Mouse (Mus musculus): ENCODE results near the gene Tmem53. TPM values are rescaled to one million over a fixed set of nuclear protein-coding genes. Genes with fewer than 3 reads are reported as not detected.
"Not testable (repeated sequence)": the region's sequence is repeated elsewhere in the genome, so short reads cannot be mapped to it uniquely, and the experiment has no call there.

The Tmem53 gene
- polyA plus RNA-seq, 1 experiment from 2014 or later: 38.0 TPM

- Histone ChIP-seq H3K36me3 (ENCODE audit: control insufficient read depth, insufficient read depth, low read length) (no peaks in the 10 kb centered on the region), H3K9me3 (ENCODE audit: control insufficient read depth, low read length) (no peaks in the 10 kb centered on the region), H3K9ac (ENCODE audit: low read length) (peak overlapping the region; percentile 79), H3K4me2 (ENCODE audit: low read length) (peak overlapping the region; percentile 75), H3K27ac (replicated peaks in 1 of 2; ENCODE audit: control insufficient read depth in 1 of 2, insufficient read depth in 1 of 2, low read depth in 2 of 2, low read length in 2 of 2) (peak overlapping the region; percentile 35 to 89), H3K4me1 (ENCODE audit: control insufficient read depth in 2 of 2, insufficient read depth in 2 of 2, low read length in 2 of 2) (peaks cover 26 to 30% of the 10 kb centered on the region in 2 experiments), H3K4me3 (ENCODE audit: control insufficient read depth in 1 of 2, insufficient read depth in 1 of 2, low read depth in 1 of 2, low read length in 2 of 2) (peak overlapping the region in 1 of 2 experiments; percentile 70; a peak in 1 of 4 replicates), H3K27me3 (ENCODE audit: control insufficient read depth, insufficient read depth, low read length) (no peaks in the 10 kb centered on the region)
- WGBS: 85% methylated on average over 5 of the region's 5 CpGs
- no peak for ATAC-seq (ENCODE audit: insufficient number of reproducible peaks, insufficient read depth, low FRiP score, low read depth)
Observed at GRCm38 (mm10) chr4:117252755-117253154, 1.0 kb downstream of the Tmem53 start.

DNA sequence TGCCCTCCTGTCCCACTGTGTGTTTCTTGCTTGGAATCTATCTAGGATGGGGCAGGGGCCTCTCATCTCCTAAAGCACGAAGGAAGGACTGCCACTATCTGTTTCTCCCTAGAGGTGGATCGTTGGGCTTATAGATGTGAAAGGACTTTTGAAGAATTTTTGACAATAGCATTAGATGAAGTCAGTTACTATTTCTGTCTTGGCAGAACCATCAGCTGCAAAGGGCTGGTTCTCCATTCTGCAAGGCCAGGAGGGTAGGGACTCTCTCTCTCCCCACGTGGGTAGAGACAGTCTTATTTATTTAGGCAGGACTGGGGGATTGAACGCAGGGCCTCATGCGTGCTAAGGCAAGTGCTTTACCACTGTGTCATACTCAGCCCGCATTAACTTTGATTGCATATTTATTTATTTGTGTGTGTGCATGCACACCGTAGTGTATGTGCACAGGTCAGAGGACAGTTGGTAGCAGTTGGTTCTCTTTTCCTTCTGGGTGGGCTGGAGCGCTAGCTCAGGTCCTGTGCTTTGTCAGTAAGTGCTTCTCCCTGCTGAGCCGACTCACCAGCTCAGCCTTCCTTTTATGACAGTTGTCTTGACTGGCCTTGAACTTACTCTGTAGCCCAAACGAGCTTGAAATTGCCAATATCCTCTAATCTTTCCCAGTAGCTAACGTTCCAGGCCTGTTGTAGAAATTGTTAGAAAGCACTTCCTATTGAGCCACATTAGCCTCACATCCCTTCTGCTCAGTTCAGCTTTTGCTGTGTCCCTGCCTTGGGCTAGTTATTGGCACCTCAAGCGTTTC, 1.7 kb downstream of the Tmem53 start:
- Histone ChIP-seq H3K27ac (replicated peaks in 1 of 2; ENCODE audit: control insufficient read depth in 1 of 2, insufficient read depth in 1 of 2, low read depth in 2 of 2, low read length in 2 of 2) (peak overlapping the region; percentile 60 to 89), H3K9me3 (ENCODE audit: control insufficient read depth, low read length) (no peaks in the 10 kb centered on the region), H3K36me3 (ENCODE audit: control insufficient read depth, insufficient read depth, low read length) (no peaks in the 10 kb centered on the region), H3K4me1 (ENCODE audit: control insufficient read depth in 2 of 2, insufficient read depth in 2 of 2, low read length in 2 of 2) (peaks cover 26 to 30% of the 10 kb centered on the region in 2 experiments), H3K4me2 (ENCODE audit: low read length) (peak overlapping the region; percentile 75), H3K9ac (ENCODE audit: low read length) (peak overlapping the region; percentile 79), H3K4me3 (ENCODE audit: control insufficient read depth in 1 of 2, insufficient read depth in 1 of 2, low read depth in 1 of 2, low read length in 2 of 2) (no peak overlapping the region), H3K27me3 (ENCODE audit: control insufficient read depth, insufficient read depth, low read length) (no peaks in the 10 kb centered on the region)
- ATAC-seq (ENCODE audit: insufficient number of reproducible peaks, insufficient read depth, low FRiP score, low read depth): no peak
- 46% methylated on average over 12 of the region's 12 CpGs for WGBS

GRCm38 (mm10) chr4:117254017-117254627, 2.4 kb downstream of the Tmem53 start:
- Histone ChIP-seq H3K36me3 (ENCODE audit: control insufficient read depth, insufficient read depth, low read length) (0 out of 2 replicates have a peak, but pooled peaks cover 6% of the 10 kb centered on the region), H3K27ac (replicated peaks in 1 of 2; ENCODE audit: control insufficient read depth in 1 of 2, insufficient read depth in 1 of 2, low read depth in 2 of 2, low read length in 2 of 2) (peak overlapping the region in 1 of 2 experiments; percentile 42; a peak in 2 of 4 replicates), H3K4me2 (ENCODE audit: low read length) (peak overlapping the region; percentile 75; the same call in 1 of the 2 replicates), H3K9me3 (ENCODE audit: control insufficient read depth, low read length) (no peaks in the 10 kb centered on the region), H3K4me1 (ENCODE audit: control insufficient read depth in 2 of 2, insufficient read depth in 2 of 2, low read length in 2 of 2) (peaks cover 26 to 30% of the 10 kb centered on the region in 2 experiments), H3K4me3 (ENCODE audit: control insufficient read depth in 1 of 2, insufficient read depth in 1 of 2, low read depth in 1 of 2, low read length in 2 of 2) (no peak overlapping the region), H3K9ac (ENCODE audit: low read length) (peak overlapping the region; percentile 42; the same call in 1 of the 2 replicates), H3K27me3 (ENCODE audit: control insufficient read depth, insufficient read depth, low read length) (no peaks in the 10 kb centered on the region)
- WGBS: 66% methylated on average over 5 of the region's 5 CpGs
- no peak for ATAC-seq (ENCODE audit: insufficient number of reproducible peaks, insufficient read depth, low FRiP score, low read depth)

- ATAC-seq (ENCODE audit: insufficient number of reproducible peaks, insufficient read depth, low FRiP score, low read depth): no peak
Observed at GRCm38 (mm10) chr4:117254672-117255071, 2.9 kb downstream of the Tmem53 start.

GRCm38 (mm10) chr4:117259909-117260308, 8.2 kb downstream of the Tmem53 start:
- H3K9ac ChIP-seq (ENCODE audit: low read length); H3K4me2 ChIP-seq (ENCODE audit: low read length); H3K4me3 ChIP-seq (ENCODE audit: control insufficient read depth in 1 of 2, insufficient read depth in 1 of 2, low read depth in 1 of 2, low read length in 2 of 2); H3K27me3 ChIP-seq (ENCODE audit: control insufficient read depth, insufficient read depth, low read length); ATAC-seq (ENCODE audit: insufficient number of reproducible peaks, insufficient read depth, low FRiP score, low read depth); H3K36me3 ChIP-seq (ENCODE audit: control insufficient read depth, insufficient read depth, low read length); H3K27ac ChIP-seq (replicated peaks in 1 of 2; ENCODE audit: control insufficient read depth in 1 of 2, insufficient read depth in 1 of 2, low read depth in 2 of 2, low read length in 2 of 2); H3K9me3 ChIP-seq (ENCODE audit: control insufficient read depth, low read length): not testable (repeated sequence)
- peaks cover 3 to 10% of the 10 kb centered on the region in 2 experiments; a peak in 3 of 4 replicates for H3K4me1 ChIP-seq (ENCODE audit: control insufficient read depth in 2 of 2, insufficient read depth in 2 of 2, low read length in 2 of 2)
- WGBS: 67% methylated on average over 6 of the region's 6 CpGs

More at GRCm38 (mm10) chr4:117254672-117255071, 2.9 kb downstream of the Tmem53 start:
- H3K27me3 ChIP-seq (ENCODE audit: control insufficient read depth, insufficient read depth, low read length): no peaks in the 10 kb centered on the region
- H3K9ac ChIP-seq (ENCODE audit: low read length): no peak overlapping the region
- no peak overlapping the region for H3K4me2 ChIP-seq (ENCODE audit: low read length)
- no peaks in the 10 kb centered on the region for H3K9me3 ChIP-seq (ENCODE audit: control insufficient read depth, low read length)
- no peak overlapping the region for H3K27ac ChIP-seq (replicated peaks in 1 of 2; ENCODE audit: control insufficient read depth in 1 of 2, insufficient read depth in 1 of 2, low read depth in 2 of 2, low read length in 2 of 2)
- H3K36me3 ChIP-seq (ENCODE audit: control insufficient read depth, insufficient read depth, low read length): 0 out of 2 replicates have a peak, but pooled peaks cover 6% of the 10 kb centered on the region
- peaks cover 26 to 30% of the 10 kb centered on the region in 2 experiments for H3K4me1 ChIP-seq (ENCODE audit: control insufficient read depth in 2 of 2, insufficient read depth in 2 of 2, low read length in 2 of 2)
- 62% methylated on average over 6 of the region's 6 CpGs for WGBS
- no peak overlapping the region for H3K4me3 ChIP-seq (ENCODE audit: control insufficient read depth in 1 of 2, insufficient read depth in 1 of 2, low read depth in 1 of 2, low read length in 2 of 2)

DNA sequence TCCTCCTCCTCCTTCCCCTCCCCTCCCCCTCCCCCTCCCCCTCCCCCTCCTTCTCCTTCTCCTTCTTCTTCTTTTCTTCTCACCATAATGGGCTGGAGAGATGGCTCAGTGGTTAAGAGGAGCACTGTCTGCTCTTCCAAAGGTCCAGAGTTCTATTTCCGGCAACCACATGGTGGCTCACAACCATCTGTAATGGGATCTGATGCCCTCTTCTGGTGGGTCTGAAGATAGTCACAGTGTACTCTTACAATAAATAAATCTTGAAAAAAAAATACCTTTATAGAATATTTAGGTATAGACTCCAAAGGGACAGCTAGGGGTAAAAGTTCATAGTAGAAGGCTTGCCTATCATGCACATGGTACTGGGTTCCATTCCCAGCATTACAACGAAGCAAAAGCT, 9.5 kb downstream of the Tmem53 start:
- ATAC-seq (ENCODE audit: insufficient number of reproducible peaks, insufficient read depth, low FRiP score, low read depth): no peak
- 76% methylated on average over 2 of the region's 2 CpGs for WGBS

DNA sequence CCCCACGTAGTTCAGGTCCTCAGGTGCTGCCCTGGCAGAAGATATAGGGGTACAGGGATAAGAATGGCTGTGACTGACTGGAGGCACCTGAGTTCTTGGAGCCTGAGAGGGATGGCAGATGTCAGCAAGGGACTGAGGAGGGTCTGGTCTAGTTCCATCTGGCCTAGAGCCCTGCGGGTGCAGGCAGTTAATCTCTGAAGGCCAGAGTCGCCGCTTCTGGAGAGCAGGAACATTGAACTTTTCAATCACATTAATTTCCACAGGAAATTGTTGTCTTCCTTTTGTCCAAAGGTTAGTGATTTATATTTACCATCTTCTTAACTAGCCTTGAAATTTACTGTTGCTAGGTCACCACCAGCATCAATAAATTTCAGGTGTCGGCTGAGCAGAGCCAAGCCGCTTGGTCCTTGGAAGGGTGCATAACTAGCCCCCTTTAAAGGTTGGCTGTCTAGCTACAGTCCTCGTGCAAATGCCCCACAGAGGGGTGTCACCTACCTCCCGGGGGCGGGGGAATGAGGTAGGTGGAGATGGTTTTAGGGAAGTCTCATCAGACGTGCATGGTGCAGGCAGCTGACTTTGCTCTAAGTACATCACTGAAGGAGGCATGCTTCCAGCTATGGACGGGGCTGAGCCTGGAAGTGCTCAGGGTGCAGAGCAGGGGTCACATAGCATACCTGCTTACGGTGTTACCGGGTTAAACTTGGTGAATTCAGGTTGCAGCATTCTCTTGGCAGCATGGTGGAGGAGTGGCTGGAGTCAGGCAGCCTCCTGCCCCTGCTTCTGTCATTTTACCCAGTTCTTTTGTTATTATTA, 10.6 kb downstream of the Tmem53 start:
- Histone ChIP-seq H3K4me2 (ENCODE audit: low read length) (no peak overlapping the region), H3K9ac (ENCODE audit: low read length) (no peak overlapping the region), H3K4me3 (ENCODE audit: control insufficient read depth in 1 of 2, insufficient read depth in 1 of 2, low read depth in 1 of 2, low read length in 2 of 2) (no peak overlapping the region), H3K27ac (replicated peaks in 1 of 2; ENCODE audit: control insufficient read depth in 1 of 2, insufficient read depth in 1 of 2, low read depth in 2 of 2, low read length in 2 of 2) (no peak overlapping the region), H3K4me1 (ENCODE audit: control insufficient read depth in 2 of 2, insufficient read depth in 2 of 2, low read length in 2 of 2) (no peaks in the 10 kb centered on the region), H3K27me3 (ENCODE audit: control insufficient read depth, insufficient read depth, low read length) (no peaks in the 10 kb centered on the region), H3K36me3 (ENCODE audit: control insufficient read depth, insufficient read depth, low read length) (0 out of 2 replicates have a peak, but pooled peaks cover 6% of the 10 kb centered on the region), H3K9me3 (ENCODE audit: control insufficient read depth, low read length) (no peaks in the 10 kb centered on the region)
- 66% methylated on average over 13 of the region's 13 CpGs for WGBS
- ATAC-seq (ENCODE audit: insufficient number of reproducible peaks, insufficient read depth, low FRiP score, low read depth): no peak

More for the DNA sequence above, 9.5 kb downstream of the Tmem53 start:
- Histone ChIP-seq H3K27me3 (ENCODE audit: control insufficient read depth, insufficient read depth, low read length) (no peaks in the 10 kb centered on the region), H3K4me3 (ENCODE audit: control insufficient read depth in 1 of 2, insufficient read depth in 1 of 2, low read depth in 1 of 2, low read length in 2 of 2) (no peak overlapping the region), H3K9ac (ENCODE audit: low read length) (no peak overlapping the region), H3K4me1 (ENCODE audit: control insufficient read depth in 2 of 2, insufficient read depth in 2 of 2, low read length in 2 of 2) (peaks cover 0 to 8% of the 10 kb centered on the region in 2 experiments; a peak in 1 of 4 replicates), H3K36me3 (ENCODE audit: control insufficient read depth, insufficient read depth, low read length) (0 out of 2 replicates have a peak, but pooled peaks cover 6% of the 10 kb centered on the region), H3K27ac (replicated peaks in 1 of 2; ENCODE audit: control insufficient read depth in 1 of 2, insufficient read depth in 1 of 2, low read depth in 2 of 2, low read length in 2 of 2) (no peak overlapping the region), H3K9me3 (ENCODE audit: control insufficient read depth, low read length) (no peaks in the 10 kb centered on the region), H3K4me2 (ENCODE audit: low read length) (no peak overlapping the region)

All from heart, embryonic 14.5 days (tissue).